Mouse (Mus musculus) midbrain, embryonic 14.5 days (tissue): ENCODE measurements at regions not wholly inside any gene's neighbourhood (a gene's known extent, or its start where the extent isn't known, plus 50 kb on each side); places are given as distances from the start of the nearest gene placed in this dataset.
A peak's percentile ranks its signal among the peaks of the same experiment; 100 is the strongest.
"Not testable (repeated sequence)": the region's sequence is repeated elsewhere in the genome, so short reads cannot be mapped to it uniquely, and the experiment has no call there.

ENCODE experiments used
- ATAC-seq: fragments of 200-750 bp; cut with Nextera tagmentation; 2 replicates; pipeline ENCODE4 v1.8.0; 2017; ENCODE audit warnings: moderate number of reproducible peaks, moderate library complexity; ENCODE audit not compliant: low FRiP score, low TSS enrichment
- DNase-seq: peaks from one replicate; pipeline ENCODE4 v3.0.0-alpha.2; 2015
- H3K27ac ChIP-seq: fragments of 300-500 bp; sonication (generic); replicated peaks from 2 replicates; pipeline ENCODE4 v1.5.1; 2014; ENCODE audit warnings: mild to moderate bottlenecking, low read depth, low read length, moderate library complexity
- H3K27me3 ChIP-seq: fragments of 300-500 bp; sonication (generic); 2 replicates; pipeline ENCODE4 v1.6.1; 2014; ENCODE audit warnings: low read length, control low read depth, mixed read lengths; ENCODE audit not compliant: control insufficient read depth, insufficient read depth
- H3K36me3 ChIP-seq: fragments of 300-500 bp; sonication (generic); 2 replicates; pipeline ENCODE4 v1.6.1; 2014; ENCODE audit warnings: low read length, control low read depth; ENCODE audit not compliant: control insufficient read depth, insufficient read depth
- H3K4me1 ChIP-seq: fragments of 300-500 bp; sonication (generic); 2 replicates; pipeline ENCODE4 v1.6.1; 2014; ENCODE audit warnings: mild to moderate bottlenecking, antibody characterized with exemption, low read length, control low read depth; ENCODE audit not compliant: control insufficient read depth, insufficient read depth
- H3K4me2 ChIP-seq: fragments of 300-500 bp; sonication (generic); 2 replicates; pipeline ENCODE4 v1.6.1; 2014; ENCODE audit warnings: mild to moderate bottlenecking, low read length, moderate library complexity
- H3K4me3 ChIP-seq: fragments of 300-500 bp; sonication (generic); replicated peaks from 2 replicates; pipeline ENCODE4 v1.5.1; 2014; ENCODE audit warnings: low read depth, low read length
- H3K9ac ChIP-seq: fragments of 300-500 bp; sonication (generic); replicated peaks from 2 replicates; pipeline ENCODE4 v1.6.1; 2014; ENCODE audit warnings: mild to moderate bottlenecking, low read length, moderate library complexity
- H3K9me3 ChIP-seq: fragments of 300-500 bp; sonication (generic); 2 replicates; pipeline ENCODE4 v1.6.1; 2016; ENCODE audit warnings: low read length, control low read depth, mixed read lengths; ENCODE audit not compliant: control insufficient read depth
- WGBS: fragments of 180-500 bp; shearing (Covaris S2); extraction: QIAGEN DNeasy Blood & Tissue Kit; methylation state at CpG from one replicate; pipeline ENCODE4 v1.1.7; 2014; 5-methylcytosine and 5-hydroxymethylcytosine counted together

DNA sequence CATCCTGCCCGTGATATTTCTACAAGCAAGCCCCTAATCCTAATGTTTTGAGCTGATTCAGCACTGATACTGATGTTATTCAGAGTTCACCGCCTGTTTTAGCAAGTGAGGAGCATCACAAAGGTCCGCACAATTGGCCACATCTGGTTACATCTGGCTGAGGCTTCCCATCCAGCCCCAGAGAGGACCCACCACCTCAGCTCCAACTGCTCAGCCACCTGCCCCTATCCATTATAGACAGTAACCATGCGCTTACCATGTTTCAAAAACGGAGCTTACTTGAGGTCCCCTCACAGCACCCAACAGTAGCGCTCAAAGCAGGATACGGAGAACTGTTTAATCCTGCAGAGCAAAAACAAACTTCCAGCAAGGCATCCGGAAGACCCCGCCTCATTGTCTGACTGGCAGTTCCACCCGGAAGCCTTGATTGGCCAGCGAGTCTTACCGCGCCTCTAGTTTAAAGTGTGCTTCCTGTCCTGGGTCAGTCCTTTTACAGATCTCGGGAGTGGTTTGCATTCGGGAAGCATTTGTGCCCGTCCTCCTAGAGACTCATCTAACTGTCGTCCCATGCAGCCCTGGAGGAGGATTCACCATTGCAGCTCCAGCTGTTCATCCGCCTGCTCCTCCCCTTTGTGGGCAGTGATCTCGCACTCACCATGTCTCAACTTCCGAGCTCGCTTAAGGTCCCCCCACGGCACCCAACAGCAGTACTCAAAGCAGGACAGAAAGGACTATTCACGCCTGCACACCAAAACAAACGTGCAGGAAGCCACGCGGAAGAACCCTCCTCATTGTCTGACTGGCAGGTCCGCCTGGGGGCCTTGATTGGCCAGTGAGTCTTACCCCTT, 69.9 kb upstream of the Zfp825 start:
- not testable (repeated sequence) for H3K9me3 ChIP-seq, H3K4me1 ChIP-seq, H3K36me3 ChIP-seq, H3K27me3 ChIP-seq
- Histone ChIP-seq H3K27ac (peak overlapping the region; percentile 45), H3K4me2 (peak overlapping the region; percentile 62), H3K9ac (peak overlapping the region; percentile 63), H3K4me3 (peak overlapping the region; percentile 52)
- WGBS, result 2% methylated on average over 27 of the region's 27 CpGs
- peak; percentile 96 for ATAC-seq
- peak; percentile 86 for DNase-seq

DNA sequence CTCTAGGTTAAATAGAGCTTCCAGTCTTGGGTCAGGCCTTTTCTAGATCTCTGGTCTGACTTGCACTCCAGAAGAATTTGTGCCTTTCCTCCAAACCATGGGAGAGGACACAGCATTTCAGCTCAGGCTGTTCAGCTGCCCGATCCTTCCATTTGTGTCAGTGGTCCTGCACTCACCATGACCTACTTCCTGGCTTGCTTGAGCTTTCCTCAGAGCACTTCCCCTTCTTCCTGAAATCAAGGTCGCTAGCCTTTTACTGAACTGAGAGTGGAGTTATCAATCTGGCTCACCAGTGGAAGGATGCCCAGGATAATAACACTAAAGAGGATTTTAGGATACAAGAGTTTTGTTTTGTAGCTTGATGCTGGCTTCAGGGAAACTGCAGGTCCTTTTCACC, 70.5 kb upstream of the Zfp825 start:
- not testable (repeated sequence) for ATAC-seq, H3K36me3 ChIP-seq, H3K27me3 ChIP-seq, H3K27ac ChIP-seq, H3K9me3 ChIP-seq, H3K4me1 ChIP-seq, DNase-seq
- Histone ChIP-seq H3K4me3 (peak overlapping the region; percentile 52), H3K4me2 (peak overlapping the region; percentile 62), H3K9ac (peak overlapping the region; percentile 63)
- 24% methylated on average over 2 of the region's 2 CpGs for WGBS

DNA sequence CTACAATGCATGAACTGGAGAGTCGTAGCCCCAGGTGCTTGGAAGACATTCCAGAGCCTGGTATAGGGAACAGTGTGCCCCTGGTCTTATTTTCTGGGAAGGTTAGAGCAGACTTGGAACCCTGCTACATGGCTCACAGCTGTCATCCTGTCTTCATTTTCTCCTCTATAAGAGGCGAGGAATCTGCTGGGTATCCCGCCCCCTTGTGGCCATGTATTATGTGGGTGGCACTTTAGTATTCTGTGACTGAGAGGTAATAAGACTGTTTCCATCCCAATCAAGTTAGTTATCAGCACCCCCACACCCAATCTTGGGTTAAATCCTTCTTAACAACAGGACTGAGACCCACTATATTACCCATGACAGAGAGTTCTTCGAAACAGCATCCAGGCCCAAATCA, 69.4 kb upstream of the Erap1 start:
- H3K4me3 ChIP-seq, H3K4me1 ChIP-seq, DNase-seq, H3K4me2 ChIP-seq, H3K9me3 ChIP-seq, H3K36me3 ChIP-seq, ATAC-seq, H3K27ac ChIP-seq, H3K27me3 ChIP-seq, H3K9ac ChIP-seq: not testable (repeated sequence)
- 65% methylated on average over 4 of the region's 4 CpGs for WGBS
